Mouse (Mus musculus) gastrocnemius, postnatal 10 days (tissue): ENCODE measurements around the gene Coa4. TPM values are rescaled to one million over a fixed set of nuclear protein-coding genes. Genes with fewer than 3 reads are reported as not detected.

Source experiments
- DNase-seq: peaks from one replicate; pipeline ENCODE4 v3.0.0; 2021; ENCODE audit warnings: mixed read lengths
- total RNA-seq, 2 experiments: library from RNA; stranded (reverse); gene quantifications; 2 replicates each; pipeline ENCODE4 v1.2.3; 2021

Gene Coa4
- total RNA-seq, 2 experiments from 2014 or later: 8.2 to 8.9 TPM

DNA sequence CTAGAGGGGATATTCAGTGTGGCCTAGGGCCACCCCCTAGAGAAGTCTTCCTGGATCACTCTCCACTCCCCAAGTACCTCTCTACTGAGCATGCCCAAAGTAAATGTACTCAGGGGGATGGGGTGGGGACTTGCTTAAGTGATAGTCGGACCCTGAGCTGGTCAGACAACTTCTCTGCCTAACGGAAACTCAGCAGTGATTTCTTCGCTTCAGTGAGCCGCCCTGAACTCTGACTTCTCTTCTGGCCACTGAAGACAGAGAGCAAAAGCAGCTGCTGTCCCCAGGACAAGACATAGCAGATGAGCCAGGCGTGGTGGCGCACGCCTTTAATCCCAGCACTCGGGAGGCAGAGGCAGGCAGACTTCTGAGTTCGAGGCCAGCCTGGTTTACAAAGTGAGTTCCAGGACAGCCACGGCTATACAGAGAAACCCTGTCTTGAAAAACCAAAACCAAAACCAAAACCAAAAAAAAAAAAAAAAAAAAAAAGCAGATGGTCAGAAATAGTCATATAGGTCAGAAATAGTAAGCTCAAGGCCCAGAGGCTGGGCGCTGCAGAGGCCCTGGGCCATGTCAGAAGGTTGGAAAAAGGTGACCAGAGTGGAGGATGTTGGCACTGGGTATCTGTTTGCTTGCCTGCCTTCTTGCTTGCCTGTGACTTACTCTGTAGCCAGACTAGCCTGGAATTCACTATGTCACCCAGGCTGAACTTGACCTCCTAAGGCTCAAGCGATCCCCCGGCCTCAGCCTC, 32.0 kb upstream of the Coa4 start:
- DNase-seq: no peak

- DNase-seq: no peak
These were observed 30.4 kb upstream of the Coa4 start for GRCm38 (mm10) chr7:100506494-100506893.

DNA sequence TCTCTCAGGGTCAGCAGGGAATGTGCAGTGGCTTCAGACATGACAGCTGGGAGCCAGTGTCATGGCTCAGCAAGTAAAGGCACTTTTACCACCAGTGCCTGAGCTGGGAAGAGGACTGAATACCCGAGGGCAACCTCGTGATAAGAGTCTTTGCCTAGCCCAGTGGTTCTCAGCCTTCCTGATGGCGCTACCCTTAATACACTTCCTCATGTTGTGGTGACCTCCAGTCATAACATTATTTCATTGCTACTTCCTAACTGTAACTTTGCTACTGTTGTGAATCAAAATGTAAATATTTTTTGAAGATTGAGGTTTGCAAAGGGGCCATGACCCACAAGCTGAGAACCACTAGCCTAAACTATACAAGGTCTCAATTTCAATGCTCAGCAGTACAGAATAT, 28.2 kb upstream of the Coa4 start:
- no peak for DNase-seq

DNA sequence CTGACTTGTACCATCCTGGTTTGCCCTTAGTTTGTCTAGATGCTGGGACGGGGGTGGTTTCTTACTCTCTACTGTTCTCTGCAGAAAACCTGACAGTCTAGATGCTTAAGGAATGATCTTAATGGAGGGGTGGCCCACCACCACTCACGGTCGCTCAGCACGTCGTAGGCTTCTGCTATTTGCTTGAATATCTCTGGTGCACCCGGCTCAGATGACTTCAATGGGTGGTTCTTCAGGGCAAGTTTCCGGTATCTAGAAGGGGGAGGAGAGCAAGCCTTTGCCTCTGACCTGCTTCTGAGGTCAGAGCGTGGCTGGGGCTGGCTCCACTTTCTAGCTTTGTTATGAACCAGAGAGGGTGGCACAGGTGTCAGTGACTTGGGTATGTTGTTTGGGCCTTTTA, 25.3 kb upstream of the Coa4 start:
- DNase-seq: no peak

- no peak for DNase-seq
These were observed 22.3 kb upstream of the Coa4 start, which contains the start of gene Dnajb13 for GRCm38 (mm10) chr7:100514573-100514972. Dnajb13 (minus strand) TSS chr7:100514960.

DNA sequence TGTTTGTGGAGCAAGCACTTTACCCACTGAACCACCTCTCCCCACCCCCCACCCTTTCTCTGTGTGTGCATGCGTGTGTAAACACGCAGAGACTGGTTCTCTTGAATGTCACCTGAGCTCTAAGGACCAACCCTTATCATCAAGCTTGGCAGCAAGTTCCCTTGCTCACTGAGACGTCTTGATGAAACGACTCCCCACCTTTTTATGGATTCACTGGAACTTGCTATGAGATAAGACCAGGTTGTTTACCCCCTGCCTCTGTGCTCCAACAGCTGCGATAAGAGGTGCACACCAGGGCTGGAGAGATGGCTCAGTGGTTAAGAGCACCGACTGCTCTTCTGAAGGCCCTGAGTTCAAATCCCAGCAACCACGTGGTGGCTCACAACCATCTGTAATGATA, 16.7 kb upstream of the Coa4 start:
- DNase-seq: no peak

GRCm38 (mm10) chr7:100520663-100521285, 16.1 kb upstream of the Coa4 start:
- DNase-seq: peak; percentile 91

- DNase-seq: no peak
These were observed 14.6 kb upstream of the Coa4 start for GRCm38 (mm10) chr7:100522222-100522621.

- no peak for DNase-seq
These were observed 12.2 kb upstream of the Coa4 start for GRCm38 (mm10) chr7:100524669-100525068.

DNA sequence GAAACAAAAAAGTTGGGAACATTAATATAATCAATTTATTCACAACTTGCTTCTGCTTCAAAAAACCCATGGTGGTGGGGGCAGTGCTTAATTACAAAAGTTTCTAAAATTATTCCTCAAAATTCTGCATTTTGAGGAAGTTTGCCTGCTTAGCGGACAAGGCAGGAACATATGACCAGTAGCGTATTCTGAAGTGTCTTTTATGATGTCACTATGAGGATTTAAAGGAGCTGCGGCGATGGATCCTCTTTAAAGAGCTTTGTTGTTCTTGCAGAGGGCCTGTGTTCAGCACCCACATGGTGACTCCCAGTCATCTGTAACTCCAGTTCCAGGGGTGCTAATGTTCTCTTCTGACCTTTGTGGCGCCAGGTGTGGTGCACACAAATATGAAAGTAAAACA, 6.1 kb upstream of the Coa4 start:
- no peak for DNase-seq

- DNase-seq: no peak
These were observed 3.4 kb upstream of the Coa4 start for GRCm38 (mm10) chr7:100533503-100533902.

DNA sequence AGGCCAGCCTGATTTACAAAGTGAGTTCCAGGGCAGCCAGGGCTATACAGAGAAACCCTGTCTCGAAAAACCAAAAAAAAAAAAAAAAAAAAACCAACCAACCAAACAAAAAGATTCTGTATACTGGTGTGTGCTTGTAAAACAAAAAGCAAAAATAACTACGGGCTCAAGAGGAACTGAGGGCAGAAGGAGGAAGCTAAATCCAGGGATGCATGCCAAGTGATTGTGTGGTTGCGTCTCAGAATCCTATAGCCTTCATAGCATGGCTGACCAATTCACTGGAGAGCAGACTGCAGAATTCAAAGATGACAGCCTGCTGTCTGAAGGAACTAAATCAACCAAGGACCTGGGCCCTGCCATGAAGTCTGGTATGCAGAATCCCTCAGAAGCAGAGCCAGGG, 2.7 kb upstream of the Coa4 start:
- no peak for DNase-seq

- no peak for DNase-seq
These were observed 1.0 kb upstream of the Coa4 start for GRCm38 (mm10) chr7:100535831-100536230.

DNA sequence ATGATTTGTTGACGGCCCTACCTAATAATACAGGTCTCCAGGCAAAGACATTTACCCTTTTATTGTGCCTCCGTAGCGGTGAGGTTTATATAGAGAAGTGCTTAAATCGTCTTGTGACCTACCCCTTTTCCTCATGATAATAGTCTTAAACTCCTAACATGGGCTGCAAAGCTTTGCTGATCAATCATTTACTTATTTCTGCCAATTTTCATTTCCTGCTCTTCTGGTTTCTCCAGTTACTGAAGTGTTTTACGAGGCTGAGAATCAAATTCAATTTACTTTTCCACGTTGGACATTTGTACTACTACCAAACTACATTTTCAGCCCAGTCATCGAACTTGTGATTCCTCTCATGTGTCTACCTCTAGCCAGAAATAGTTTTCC, 640 bp downstream of the Coa4 start:
- DNase-seq: no peak

- no peak for DNase-seq
These were observed 2.6 kb downstream of the Coa4 start for GRCm38 (mm10) chr7:100539516-100539915.

DNA sequence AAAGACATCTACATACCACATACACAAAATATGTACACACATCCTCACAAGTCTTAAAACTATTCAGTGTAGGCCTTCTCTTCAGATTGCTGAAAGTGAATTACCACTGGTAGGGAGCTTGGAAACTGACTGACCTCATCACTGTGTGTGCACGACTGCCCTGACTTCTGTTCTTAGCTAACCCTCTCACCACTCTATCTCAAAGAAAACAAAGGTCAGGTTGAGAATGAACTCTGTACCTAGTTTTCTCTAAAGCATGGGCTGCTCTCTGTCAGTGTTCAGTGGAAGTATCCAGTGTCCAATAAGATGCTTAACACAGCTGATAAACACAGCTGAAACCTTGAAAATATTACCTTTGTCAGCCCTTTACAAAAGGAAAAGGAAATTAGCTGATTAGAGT, 7.6 kb downstream of the Coa4 start:
- no peak for DNase-seq

GRCm38 (mm10) chr7:100547631-100548030, 10.8 kb downstream of the Coa4 start:
- no peak for DNase-seq

DNA sequence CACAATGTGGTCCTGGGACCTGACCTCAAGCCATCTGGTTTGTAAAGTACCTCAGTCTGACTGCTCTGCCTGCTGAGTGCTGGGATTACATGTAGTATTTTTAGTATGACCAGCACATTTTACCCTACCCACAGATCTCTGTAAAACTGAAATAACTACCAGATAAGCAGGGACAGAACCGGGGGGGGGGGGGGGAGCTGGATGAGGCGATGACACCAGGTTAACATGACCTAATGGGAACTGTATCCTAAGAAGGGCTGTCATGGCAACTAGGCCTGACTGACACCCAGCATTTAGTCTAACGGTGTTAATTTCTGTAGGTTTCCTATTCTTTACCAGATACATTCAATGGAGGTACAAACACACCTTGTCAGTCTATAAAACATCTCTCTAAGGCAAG, 12.9 kb downstream of the Coa4 start:
- no peak for DNase-seq

DNA sequence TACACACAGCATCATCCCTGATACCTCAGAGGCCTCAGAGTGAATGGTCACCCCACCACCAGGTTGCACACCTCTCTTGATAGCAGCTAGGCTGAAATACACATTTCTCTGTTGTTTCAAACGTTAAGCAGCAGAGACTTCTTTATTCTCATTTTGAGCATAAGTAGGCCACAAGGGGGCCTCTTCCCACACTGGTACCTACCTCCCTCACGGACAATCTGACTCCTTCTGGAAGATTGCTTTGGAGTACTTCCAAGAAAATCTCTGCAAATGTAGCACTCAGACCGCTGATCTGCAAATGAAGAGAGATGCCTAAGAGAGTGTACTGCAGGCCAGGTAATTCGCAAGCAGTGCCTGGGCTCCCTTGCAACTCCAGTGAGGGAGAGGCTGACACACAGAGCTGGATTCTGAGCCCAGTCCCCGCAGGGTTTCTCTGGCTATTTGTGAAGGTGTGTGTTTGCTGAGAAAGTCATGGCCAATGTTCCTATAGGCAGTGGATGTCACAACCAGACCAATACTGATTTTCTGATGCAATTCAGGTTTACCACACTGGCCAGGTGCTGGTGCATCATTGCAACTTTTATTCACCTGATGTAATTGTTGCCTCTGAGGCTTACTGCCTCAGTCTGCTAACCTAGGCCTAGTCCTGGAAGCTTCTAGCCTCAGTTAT, 13.6 kb downstream of the Coa4 start:
- peak; percentile 19 for DNase-seq

DNA sequence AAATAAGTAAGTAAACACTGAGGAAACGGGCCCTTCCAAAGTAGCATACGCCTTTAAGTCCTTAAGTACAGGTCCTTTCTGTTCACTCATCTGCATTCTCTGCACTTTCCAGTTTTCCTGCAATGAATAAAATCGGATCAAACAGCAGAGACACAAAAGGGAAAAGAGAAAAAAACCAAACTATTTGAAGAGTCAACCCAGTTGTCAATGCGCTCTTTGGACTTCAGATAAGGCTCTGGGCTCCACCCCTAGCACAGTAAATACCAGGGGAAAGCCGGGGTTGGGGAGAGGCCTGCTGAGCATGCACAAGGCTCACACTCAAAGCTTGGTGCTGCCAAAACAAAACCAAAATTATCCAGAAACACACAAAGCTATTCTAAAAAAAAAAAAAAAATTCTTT, 18.1 kb downstream of the Coa4 start:
- no peak for DNase-seq

- DNase-seq: peak; percentile 26
These were observed 18.6 kb downstream of the Coa4 start for GRCm38 (mm10) chr7:100555431-100555951.

- no peak for DNase-seq
These were observed 20.4 kb downstream of the Coa4 start for GRCm38 (mm10) chr7:100557241-100557640.

GRCm38 (mm10) chr7:100559331-100559730, 22.5 kb downstream of the Coa4 start:
- DNase-seq: no peak
